Mouse (Mus musculus) liver, postnatal 0 days (tissue): Measurements from ENCODE around the gene Tnni3k. TPM values are rescaled to one million over a fixed set of nuclear protein-coding genes. Genes with fewer than 3 reads are reported as not detected.

Experiments
- ATAC-seq: fragments of 200-750 bp; cut with Nextera tagmentation; 2 replicates; pipeline ENCODE4 v1.8.0; 2017; ENCODE audit warnings: mild to moderate bottlenecking, moderate library complexity
- DNase-seq: peaks from one replicate; pipeline ENCODE4 v3.0.0-alpha.2; 2016
- H3K27ac ChIP-seq: fragments of 300-500 bp; sonication (generic); 2 replicates; pipeline ENCODE4 v1.5.1; 2014; ENCODE audit warnings: antibody characterized with exemption, moderate library complexity, mild to moderate bottlenecking, low read depth
- H3K27me3 ChIP-seq: fragments of 300-500 bp; sonication (generic); 2 replicates; pipeline ENCODE4 v1.6.1; 2014; ENCODE audit warnings: low read length, control low read depth, mixed read lengths; ENCODE audit not compliant: insufficient read depth
- H3K36me3 ChIP-seq: fragments of 300-500 bp; sonication (generic); replicated peaks from 2 replicates; pipeline ENCODE4 v1.6.1; 2014; ENCODE audit warnings: mild to moderate bottlenecking, control low read depth, low read length, moderate library complexity, mixed read lengths; ENCODE audit not compliant: insufficient read depth
- H3K4me1 ChIP-seq: fragments of 300-500 bp; sonication (generic); 2 replicates; pipeline ENCODE4 v1.6.1; 2014; ENCODE audit warnings: antibody characterized with exemption, mild to moderate bottlenecking, control low read depth; ENCODE audit not compliant: insufficient read depth
- H3K4me2 ChIP-seq: fragments of 300-500 bp; sonication (generic); 2 replicates; pipeline ENCODE4 v1.6.1; 2014; ENCODE audit warnings: low read depth, mild to moderate bottlenecking, low read length, moderate library complexity, mixed read lengths
- H3K4me3 ChIP-seq: fragments of 300-500 bp; sonication (generic); 2 replicates; pipeline ENCODE4 v1.5.1; 2014; ENCODE audit warnings: low read depth, low read length
- H3K9ac ChIP-seq: fragments of 300-500 bp; sonication (generic); replicated peaks from 2 replicates; pipeline ENCODE4 v1.6.1; 2014; ENCODE audit warnings: mild to moderate bottlenecking, moderate library complexity
- H3K9me3 ChIP-seq: fragments of 300-500 bp; sonication (generic); 2 replicates; pipeline ENCODE4 v1.6.1; 2016; ENCODE audit warnings: mild to moderate bottlenecking, control low read depth, low read length, mixed read lengths
- CTCF ChIP-seq: sonication (generic); IDR thresholded peaks from 2 replicates; pipeline ENCODE4 v1.5.1; 2016; ENCODE audit warnings: antibody characterized with exemption, low read depth
- EP300 ChIP-seq: IDR thresholded peaks from 2 replicates; pipeline ENCODE4 v1.6.1; 2016; ENCODE audit warnings: antibody characterized with exemption, low read depth, mild to moderate bottlenecking
- WGBS: fragments of 180-500 bp; shearing (Covaris S2); extraction: QIAGEN DNeasy Blood & Tissue Kit; methylation state at CpG from one replicate; pipeline ENCODE4 v1.1.7; 2014; ENCODE audit not compliant: insufficient replicate concordance; 5-methylcytosine and 5-hydroxymethylcytosine counted together
- polyA plus RNA-seq: library from polyadenylated mRNA; unstranded; fragments of >200 nt; fragmentation: Nextera tagmentation; extraction: Ambion mirVana; gene quantifications from 2 replicates; pipeline ENCODE4 v1.2.1, GENCODE M21; 2015

Gene Tnni3k
- polyA plus RNA-seq, 1 experiment from 2014 or later: not detected

GRCm38 (mm10) chr3:154970981-154971380 is 84.2 kb downstream of the Tnni3k start:
- no peak overlapping the region for H3K4me2 ChIP-seq
- H3K4me3 ChIP-seq: no peak overlapping the region
- no peak for DNase-seq
- TF ChIP-seq EP300 (no peak), CTCF (no peak)
- no peaks in the 10 kb centered on the region for H3K4me1 ChIP-seq
- no peak overlapping the region for H3K27ac ChIP-seq
- ATAC-seq: no peak
- no peaks in the 10 kb centered on the region for H3K9me3 ChIP-seq
- H3K36me3 ChIP-seq: no peaks in the 10 kb centered on the region
- 47% methylated on average over 2 of the region's 2 CpGs for WGBS
- no peak overlapping the region for H3K9ac ChIP-seq
- no peaks in the 10 kb centered on the region for H3K27me3 ChIP-seq

- no peak overlapping the region for H3K9ac ChIP-seq
- H3K27me3 ChIP-seq: no peaks in the 10 kb centered on the region
- DNase-seq (no peak), ATAC-seq (no peak)
- H3K9me3 ChIP-seq: no peaks in the 10 kb centered on the region
- TF ChIP-seq CTCF (no peak), EP300 (no peak)
- 71% methylated on average over 3 of the region's 3 CpGs for WGBS
- no peaks in the 10 kb centered on the region for H3K4me1 ChIP-seq
- no peaks in the 10 kb centered on the region for H3K36me3 ChIP-seq
- no peak overlapping the region for H3K4me2 ChIP-seq
- H3K4me3 ChIP-seq: no peak overlapping the region
- no peak overlapping the region for H3K27ac ChIP-seq
These were observed 93.9 kb downstream of the Tnni3k start for GRCm38 (mm10) chr3:154961284-154961683.

DNA sequence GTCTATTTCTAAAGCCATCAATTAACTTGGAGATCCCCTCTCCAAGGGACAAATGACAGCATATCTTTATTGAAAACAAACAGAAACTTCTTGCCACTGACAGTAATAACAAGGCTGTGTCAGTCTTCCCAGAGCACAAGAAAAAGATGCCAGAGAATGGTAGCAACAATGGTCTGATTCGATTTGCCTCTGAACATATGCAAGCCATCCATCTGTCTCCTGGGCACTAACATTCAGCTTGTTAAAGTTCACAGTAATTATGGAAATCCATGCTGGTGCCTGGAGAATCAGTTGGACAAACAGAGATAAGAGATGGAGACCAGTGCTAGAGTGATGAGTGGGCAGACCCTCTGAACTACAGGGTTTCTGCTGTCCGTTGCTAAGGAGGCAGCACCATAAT is 102.1 kb downstream of the Tnni3k start:
- Histone ChIP-seq H3K27me3 (no peaks in the 10 kb centered on the region), H3K36me3 (no peaks in the 10 kb centered on the region), H3K9ac (no peak overlapping the region), H3K27ac (no peak overlapping the region), H3K4me1 (no peaks in the 10 kb centered on the region), H3K4me3 (no peak overlapping the region), H3K4me2 (no peak overlapping the region), H3K9me3 (no peaks in the 10 kb centered on the region)
- DNase-seq (no peak), ATAC-seq (no peak)
- WGBS: 71% methylated on average over 2 of the region's 2 CpGs
- TF ChIP-seq CTCF: no peak
- TF ChIP-seq EP300: no peak

DNA sequence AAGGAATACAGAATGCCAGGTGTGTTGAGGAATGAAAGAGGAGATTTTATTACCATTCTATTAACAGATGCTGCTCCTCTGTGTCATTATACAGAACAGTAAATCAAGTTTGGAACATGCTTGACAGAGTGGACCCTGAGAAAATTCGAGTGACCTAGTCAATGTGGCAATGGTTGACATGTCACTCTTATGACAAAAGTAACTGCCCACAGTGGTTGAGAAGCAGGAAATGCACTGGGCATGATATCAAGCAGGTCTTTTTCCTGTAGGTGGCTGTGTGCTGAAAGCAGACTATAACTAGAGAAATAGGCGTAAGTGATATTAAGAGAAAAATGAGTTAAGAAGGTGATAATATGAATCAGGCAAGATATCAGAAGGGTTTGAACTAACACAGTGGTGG is 105.7 kb downstream of the Tnni3k start:
- H3K9me3 ChIP-seq: no peaks in the 10 kb centered on the region
- no peak overlapping the region for H3K9ac ChIP-seq
- DNase-seq: no peak
- no peak for TF ChIP-seq CTCF
- TF ChIP-seq EP300: no peak
- H3K4me1 ChIP-seq: no peaks in the 10 kb centered on the region
- H3K36me3 ChIP-seq: no peaks in the 10 kb centered on the region
- WGBS: 46% methylated on average over 2 of the region's 2 CpGs
- H3K4me2 ChIP-seq: no peak overlapping the region
- no peak overlapping the region for H3K4me3 ChIP-seq
- no peaks in the 10 kb centered on the region for H3K27me3 ChIP-seq
- no peak for ATAC-seq
- no peak overlapping the region for H3K27ac ChIP-seq

DNA sequence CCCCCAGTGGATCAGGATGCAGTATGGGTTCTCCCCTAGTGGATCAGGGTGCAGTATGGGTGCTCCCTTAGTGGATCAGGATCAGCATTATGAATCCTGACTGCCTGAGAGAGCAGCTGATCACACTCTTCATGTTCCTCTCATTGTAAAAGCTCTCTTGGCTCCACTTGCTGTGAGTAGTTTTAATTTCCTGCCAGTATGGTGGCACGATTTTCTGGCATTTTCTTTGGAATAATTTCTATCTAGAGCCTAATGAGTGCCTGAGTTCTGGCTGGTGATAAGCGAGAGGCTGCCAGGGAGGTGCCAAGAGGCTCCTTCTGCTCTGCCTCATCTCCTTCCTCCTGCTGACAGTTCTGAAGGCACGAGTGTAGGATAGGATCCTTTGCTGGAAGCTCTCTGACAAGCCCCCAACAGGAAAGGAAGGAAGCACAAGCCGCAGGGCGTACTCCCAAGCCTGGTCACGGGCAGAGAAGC is 109.5 kb downstream of the Tnni3k start:
- TF ChIP-seq EP300 (no peak), CTCF (no peak)
- 56% methylated on average over 6 of the region's 6 CpGs for WGBS
- H3K9me3 ChIP-seq: no peaks in the 10 kb centered on the region
- H3K4me3 ChIP-seq: no peak overlapping the region
- no peak overlapping the region for H3K4me2 ChIP-seq
- no peaks in the 10 kb centered on the region for H3K36me3 ChIP-seq
- no peaks in the 10 kb centered on the region for H3K4me1 ChIP-seq
- H3K9ac ChIP-seq: no peak overlapping the region
- no peak for DNase-seq
- no peak overlapping the region for H3K27ac ChIP-seq
- ATAC-seq: no peak
- H3K27me3 ChIP-seq: no peaks in the 10 kb centered on the region

DNA sequence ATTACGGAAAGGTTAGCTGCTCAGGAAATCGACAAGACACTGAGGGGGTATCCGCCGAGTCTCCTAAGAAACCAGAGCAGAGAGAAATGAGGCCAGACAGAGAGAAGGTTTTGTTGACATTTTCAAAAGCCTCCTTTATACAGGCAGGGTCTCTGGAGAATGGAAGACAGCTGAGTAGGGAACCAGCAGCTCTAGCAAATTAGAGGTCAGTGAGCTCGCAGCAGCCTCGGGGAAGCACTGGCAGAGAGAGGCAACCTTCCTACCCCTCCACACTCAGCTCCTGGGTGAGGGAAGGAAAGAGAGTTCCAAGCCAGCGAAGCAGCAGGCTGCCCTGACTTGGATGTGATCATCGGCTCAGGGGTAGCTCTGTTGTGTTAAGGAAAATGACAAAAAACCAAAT is 127.5 kb downstream of the Tnni3k start:
- Histone ChIP-seq H3K4me3 (no peak overlapping the region), H3K27ac (no peak overlapping the region), H3K4me1 (no peaks in the 10 kb centered on the region), H3K27me3 (no peaks in the 10 kb centered on the region), H3K36me3 (no peaks in the 10 kb centered on the region), H3K4me2 (no peak overlapping the region), H3K9me3 (no peaks in the 10 kb centered on the region), H3K9ac (no peak overlapping the region)
- no peak for ATAC-seq
- DNase-seq: no peak
- 69% methylated on average over 8 of the region's 8 CpGs for WGBS
- TF ChIP-seq CTCF: no peak
- no peak for TF ChIP-seq EP300

GRCm38 (mm10) chr3:154924936-154925335 is 130.3 kb downstream of the Tnni3k start:
- H3K27ac ChIP-seq: no peak overlapping the region
- ATAC-seq: no peak
- H3K4me3 ChIP-seq: no peak overlapping the region
- H3K4me1 ChIP-seq: no peaks in the 10 kb centered on the region
- DNase-seq: no peak
- no peaks in the 10 kb centered on the region for H3K27me3 ChIP-seq
- H3K9ac ChIP-seq: no peak overlapping the region
- H3K36me3 ChIP-seq: no peaks in the 10 kb centered on the region
- no peaks in the 10 kb centered on the region for H3K9me3 ChIP-seq
- WGBS: 78% methylated on average over 8 of the region's 8 CpGs
- no peak overlapping the region for H3K4me2 ChIP-seq
- no peak for TF ChIP-seq CTCF
- no peak for TF ChIP-seq EP300
